17 mouse cellular contexts compared by ENCODE assay signal in genomic region chr10:96723071-96723470, GRCm38 (mm10).
DNase-seq lines count a peak whose midpoint lies in the region; ATAC-seq and TF ChIP-seq lines count a peak whose summit lies in the region.
"Had no signal": no experiment of that assay in that cellular context is flagged by ENCODE, and none has a peak within 500 bp of the region (broad histone marks: within the 10 kb centered on the region; RNA-seq: fewer than 3 reads in every experiment).

No protein-coding gene starts in this region.

- H3K27me3 ChIP-seq in lung, embryonic 16.5 days (ENCODE audit: control insufficient read depth, insufficient read depth, low read depth, low read length) = no peaks in the 10 kb centered on the region
- H3K27me3 ChIP-seq in ES-Bruce4 (ENCODE audit: control insufficient read depth, insufficient read depth, low read length, poor library complexity, severe bottlenecking) = no peaks in the 10 kb centered on the region
- no peaks in the 10 kb centered on the region for H3K27me3 ChIP-seq in embryonic facial prominence, embryonic 15.5 days
- no peaks in the 10 kb centered on the region for H3K27me3 ChIP-seq in stomach, embryonic 16.5 days (ENCODE audit: control insufficient read depth, insufficient read depth, low read length)
- no peaks in the 10 kb centered on the region for H3K27me3 ChIP-seq in cerebellum, adult 2 months (ENCODE audit: control insufficient read depth, insufficient read depth, low read length)
- H3K27me3 ChIP-seq: kidney, embryonic 15.5 days; limb, embryonic 13.5 days; liver, embryonic 13.5 days; neural tube, embryonic 15.5 days had no signal

- no peaks in the 10 kb centered on the region for H3K9me3 ChIP-seq in lung, embryonic 16.5 days (ENCODE audit: control insufficient read depth, low read length)
- no peaks in the 10 kb centered on the region for H3K9me3 ChIP-seq in ES-Bruce4 (replicated peaks; ENCODE audit: control insufficient read depth, insufficient read depth, low read length, poor library complexity, severe bottlenecking)
- no peaks in the 10 kb centered on the region for H3K9me3 ChIP-seq in embryonic facial prominence, embryonic 15.5 days (replicated peaks)
- no peaks in the 10 kb centered on the region for H3K9me3 ChIP-seq in stomach, embryonic 16.5 days (replicated peaks; ENCODE audit: control insufficient read depth, low read length)
- H3K9me3 ChIP-seq: heart, embryonic 10.5 days; hindbrain, embryonic 10.5 days; kidney, embryonic 15.5 days; limb, embryonic 13.5 days; liver, embryonic 13.5 days; neural tube, embryonic 15.5 days had no signal

- H3K4me2 ChIP-seq in lung, embryonic 16.5 days (ENCODE audit: low read depth, low read length) = no peak overlapping the region
- H3K4me2 ChIP-seq in embryonic facial prominence, embryonic 15.5 days (replicated peaks) = no peak overlapping the region
- no peak overlapping the region for H3K4me2 ChIP-seq in stomach, embryonic 16.5 days (ENCODE audit: low read depth, low read length)
- H3K4me2 ChIP-seq: liver, embryonic 13.5 days; neural tube, embryonic 15.5 days had no signal

- DNase-seq in lung, postnatal 14 days = no peak
- DNase-seq in kidney, postnatal 4 days = no peak
- DNase-seq in cerebellum, adult 2 months = no peak
- DNase-seq: layer of hippocampus, adult 9-11 months; right cerebral cortex, adult 18-20 months had no signal

- H3K9ac ChIP-seq in lung, embryonic 16.5 days (ENCODE audit: low read length) = no peak overlapping the region
- no peak overlapping the region for H3K9ac ChIP-seq in ES-Bruce4 (ENCODE audit: low read depth, poor library complexity, severe bottlenecking)
- no peak overlapping the region for H3K9ac ChIP-seq in embryonic facial prominence, embryonic 15.5 days
- H3K9ac ChIP-seq in stomach, embryonic 16.5 days (ENCODE audit: low read length) = no peak overlapping the region
- H3K9ac ChIP-seq: kidney, embryonic 15.5 days; limb, embryonic 13.5 days; liver, embryonic 13.5 days; neural tube, embryonic 15.5 days had no signal

- TF ChIP-seq POLR2A in ES-Bruce4 (IDR thresholded peaks at IDR 0.05; ENCODE audit: insufficient read depth, low read length) = no peak
- no peak for TF ChIP-seq POLR2A in cerebellum, adult 2 months (IDR thresholded peaks at IDR 0.05; ENCODE audit: borderline replicate concordance, insufficient read depth, low read length)

- ATAC-seq in lung, embryonic 16.5 days (ENCODE audit: low read depth) = no peak
- no peak for ATAC-seq in embryonic facial prominence, embryonic 15.5 days (ENCODE audit: insufficient number of reproducible peaks, low FRiP score, low TSS enrichment, low read depth)
- ATAC-seq in stomach, embryonic 16.5 days (ENCODE audit: insufficient read depth, low FRiP score) = no peak

- whole genome bisulfite sequencing in lung, embryonic 16.5 days = 88% methylated on average over 6 of the region's 6 CpGs
- whole genome bisulfite sequencing in embryonic facial prominence, embryonic 15.5 days = 92% methylated on average over 6 of the region's 6 CpGs
- WGBS in stomach, embryonic 16.5 days = 85% methylated on average over 6 of the region's 6 CpGs
- 97% methylated on average over 6 of the region's 6 CpGs for WGBS in cerebellum, adult 2 months

- H3K4me3 ChIP-seq in lung, embryonic 16.5 days (ENCODE audit: low read length) = no peak overlapping the region
- no peak overlapping the region for H3K4me3 ChIP-seq in ES-Bruce4 (ENCODE audit: low read depth, low read length)
- no peak overlapping the region for H3K4me3 ChIP-seq in embryonic facial prominence, embryonic 15.5 days (replicated peaks)
- no peak overlapping the region for H3K4me3 ChIP-seq in stomach, embryonic 16.5 days (replicated peaks; ENCODE audit: low read length)
- no peak overlapping the region for H3K4me3 ChIP-seq in cerebellum, adult 2 months (replicated peaks; ENCODE audit: insufficient read depth, low read depth, low read length)
- H3K4me3 ChIP-seq: gastrocnemius, adult 2 months; heart, embryonic 10.5 days; hindbrain, embryonic 10.5 days; kidney, embryonic 15.5 days; limb, embryonic 13.5 days; liver, embryonic 13.5 days; neural tube, embryonic 15.5 days had no signal

- no peaks in the 10 kb centered on the region for H3K36me3 ChIP-seq in lung, embryonic 16.5 days (ENCODE audit: control insufficient read depth, insufficient read depth, low read length)
- no peaks in the 10 kb centered on the region for H3K36me3 ChIP-seq in ES-Bruce4 (ENCODE audit: control insufficient read depth, insufficient read depth, low read length, poor library complexity, severe bottlenecking)
- H3K36me3 ChIP-seq in embryonic facial prominence, embryonic 15.5 days = no peaks in the 10 kb centered on the region
- H3K36me3 ChIP-seq in stomach, embryonic 16.5 days (ENCODE audit: control insufficient read depth, insufficient read depth, low read length) = no peaks in the 10 kb centered on the region
- H3K36me3 ChIP-seq: heart, embryonic 10.5 days; hindbrain, embryonic 10.5 days; kidney, embryonic 15.5 days; limb, embryonic 13.5 days; liver, embryonic 13.5 days; neural tube, embryonic 15.5 days had no signal

- H3K4me1 ChIP-seq in lung, embryonic 16.5 days (replicated peaks; ENCODE audit: control insufficient read depth, insufficient read depth, low read length) = peaks cover 34% of the 10 kb centered on the region
- H3K4me1 ChIP-seq in ES-Bruce4 (ENCODE audit: control insufficient read depth, insufficient read depth, low read length) = peaks cover 10% of the 10 kb centered on the region
- peaks cover 39% of the 10 kb centered on the region for H3K4me1 ChIP-seq in embryonic facial prominence, embryonic 15.5 days
- peaks cover 33% of the 10 kb centered on the region for H3K4me1 ChIP-seq in stomach, embryonic 16.5 days (ENCODE audit: control insufficient read depth, insufficient read depth, low read length)
- H3K4me1 ChIP-seq in cerebellum, adult 2 months (ENCODE audit: control insufficient read depth, insufficient read depth, low read length) = no peaks in the 10 kb centered on the region

- no peak for TF ChIP-seq CTCF in ES-Bruce4 (IDR thresholded peaks at IDR 0.05; ENCODE audit: low read depth, low read length)
- no peak for TF ChIP-seq CTCF in cerebellum, adult 2 months (IDR thresholded peaks at IDR 0.05; ENCODE audit: borderline replicate concordance, insufficient read depth, low read depth, low read length)

- no peak for TF ChIP-seq EP300 in ES-Bruce4 (IDR thresholded peaks at IDR 0.05; ENCODE audit: insufficient read depth, low read depth, low read length)

- peak overlapping the region; percentile 70 for H3K27ac ChIP-seq in lung, embryonic 16.5 days (ENCODE audit: low read length)
- peak overlapping the region; percentile 67 for H3K27ac ChIP-seq in ES-Bruce4 (ENCODE audit: insufficient read depth, low read length)
- H3K27ac ChIP-seq in embryonic facial prominence, embryonic 15.5 days (replicated peaks) = peak overlapping the region; percentile 68; the same call in 1 of the 2 replicates
- peak overlapping the region; percentile 36; the same call in 1 of the 2 replicates for H3K27ac ChIP-seq in stomach, embryonic 16.5 days (ENCODE audit: low read length)
- H3K27ac ChIP-seq in cerebellum, adult 2 months (ENCODE audit: insufficient read depth, low read length) = no peak overlapping the region
- H3K27ac ChIP-seq: gastrocnemius, adult 2 months; kidney, embryonic 15.5 days; limb, embryonic 13.5 days; liver, embryonic 13.5 days; macrophage had no signal
